Mouse (Mus musculus): ENCODE data around the gene Gm49378. TPM values are rescaled to one million over a fixed set of nuclear protein-coding genes. Genes with fewer than 3 reads are reported as not detected.

Gene Gm49378
- polyA plus RNA-seq, 1 experiment from 2014 or later = 2.4 TPM

DNA sequence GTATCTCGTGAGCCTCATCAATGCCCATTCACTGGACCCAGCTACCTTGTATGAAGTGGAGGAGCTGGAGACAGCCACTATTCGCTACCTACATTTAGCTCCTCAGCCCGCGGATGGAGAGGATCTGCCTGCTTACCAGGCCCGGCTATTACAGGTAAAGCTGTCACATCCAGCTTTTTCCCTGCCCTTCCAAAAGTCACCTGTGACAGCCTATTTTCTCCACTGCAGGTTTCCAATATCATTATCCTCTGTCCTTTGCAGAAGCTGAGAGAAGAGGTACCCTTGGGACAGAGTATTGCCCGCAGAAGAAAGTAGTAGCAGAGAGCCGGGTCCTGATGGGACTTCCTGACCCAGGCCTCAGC lies 34.4 kb downstream of the Gm49378 start, which contains the start of gene Irf9:
Gene Irf9 (plus strand): TSS at position 301 of the 362 bp plus-strand sequence.
- peak within 1 kb of the TSS; percentile 41; the same call in 1 of the 2 replicates for H3K9ac ChIP-seq (ENCODE audit: low read depth, low read length)
- WGBS = 93% methylated on average over 7 of the region's 7 CpGs
- peak within 1 kb of the TSS; percentile 28; the same call in 1 of the 2 replicates for H3K27ac ChIP-seq (ENCODE audit: low read length)
- peak within 1 kb of the TSS; percentile 50 for H3K4me2 ChIP-seq (ENCODE audit: low read length)
- no peak; the same call in 1 of the 2 replicates for ATAC-seq
- H3K27me3 ChIP-seq (ENCODE audit: control insufficient read depth, insufficient read depth, low read depth, low read length) = no peaks in the 10 kb centered on the region
- peak within 1 kb of the TSS; percentile 28 for H3K4me3 ChIP-seq (ENCODE audit: low read depth, low read length)
- H3K36me3 ChIP-seq (ENCODE audit: control insufficient read depth, insufficient read depth, low read length) = peaks cover 51% of the 10 kb centered on the region
- no peaks in the 10 kb centered on the region for H3K9me3 ChIP-seq (replicated peaks; ENCODE audit: control insufficient read depth, low read length, poor library complexity, severe bottlenecking)
- peaks cover 7% of the 10 kb centered on the region; the same call in 1 of the 2 replicates for H3K4me1 ChIP-seq (ENCODE audit: control insufficient read depth, insufficient read depth, low read length)

DNA sequence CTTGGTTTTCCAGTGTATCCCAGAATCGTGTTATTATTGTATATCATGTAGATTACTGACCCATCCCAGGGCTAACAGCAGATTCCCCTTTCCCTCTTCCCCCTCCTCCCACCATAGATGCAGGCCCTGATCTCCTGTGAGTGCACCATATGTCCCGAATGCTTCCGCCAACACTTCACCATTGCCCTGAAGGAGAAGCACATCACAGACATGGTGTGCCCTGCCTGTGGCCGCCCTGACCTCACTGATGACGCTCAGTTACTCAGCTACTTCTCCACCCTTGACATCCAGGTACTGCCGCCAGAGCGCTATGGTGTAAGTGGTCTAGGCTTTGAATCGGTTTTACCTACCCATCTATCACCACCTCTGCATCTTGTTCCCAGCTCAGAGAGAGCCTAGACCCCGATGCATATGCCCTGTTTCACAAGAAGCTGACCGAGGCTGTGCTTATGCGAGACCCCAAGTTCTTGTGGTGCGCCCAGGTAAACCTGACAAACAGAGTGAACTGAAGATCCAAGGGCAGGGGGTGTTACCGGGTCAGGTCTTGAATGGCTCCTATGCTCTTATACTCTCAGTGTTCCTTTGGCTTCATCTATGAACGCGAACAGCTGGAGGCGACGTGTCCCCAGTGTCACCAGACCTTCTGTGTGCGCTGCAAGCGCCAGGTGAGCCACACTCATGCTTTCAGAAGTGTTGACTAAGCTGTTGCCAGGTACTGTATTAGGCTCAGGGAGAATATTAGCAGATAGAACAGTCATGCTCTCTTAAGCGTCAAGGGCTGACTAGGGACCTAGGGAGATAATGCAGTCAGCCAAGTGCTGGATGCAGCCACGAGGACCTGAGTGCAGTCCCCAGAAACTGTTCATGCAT lies 38.9 kb downstream of the Gm49378 start:
- 95% methylated on average over 21 of the region's 21 CpGs for WGBS
- Histone ChIP-seq H3K4me3 (ENCODE audit: low read depth, low read length) (no peak overlapping the region), H3K4me1 (ENCODE audit: control insufficient read depth, insufficient read depth, low read length) (peaks cover 5% of the 10 kb centered on the region), H3K27ac (ENCODE audit: low read length) (no peak overlapping the region), H3K36me3 (ENCODE audit: control insufficient read depth, insufficient read depth, low read length) (peaks cover 59% of the 10 kb centered on the region), H3K27me3 (ENCODE audit: control insufficient read depth, insufficient read depth, low read depth, low read length) (no peaks in the 10 kb centered on the region), H3K4me2 (ENCODE audit: low read length) (no peak overlapping the region), H3K9me3 (replicated peaks; ENCODE audit: control insufficient read depth, low read length, poor library complexity, severe bottlenecking) (no peaks in the 10 kb centered on the region), H3K9ac (ENCODE audit: low read depth, low read length) (no peak overlapping the region)
- no peak for ATAC-seq

DNA sequence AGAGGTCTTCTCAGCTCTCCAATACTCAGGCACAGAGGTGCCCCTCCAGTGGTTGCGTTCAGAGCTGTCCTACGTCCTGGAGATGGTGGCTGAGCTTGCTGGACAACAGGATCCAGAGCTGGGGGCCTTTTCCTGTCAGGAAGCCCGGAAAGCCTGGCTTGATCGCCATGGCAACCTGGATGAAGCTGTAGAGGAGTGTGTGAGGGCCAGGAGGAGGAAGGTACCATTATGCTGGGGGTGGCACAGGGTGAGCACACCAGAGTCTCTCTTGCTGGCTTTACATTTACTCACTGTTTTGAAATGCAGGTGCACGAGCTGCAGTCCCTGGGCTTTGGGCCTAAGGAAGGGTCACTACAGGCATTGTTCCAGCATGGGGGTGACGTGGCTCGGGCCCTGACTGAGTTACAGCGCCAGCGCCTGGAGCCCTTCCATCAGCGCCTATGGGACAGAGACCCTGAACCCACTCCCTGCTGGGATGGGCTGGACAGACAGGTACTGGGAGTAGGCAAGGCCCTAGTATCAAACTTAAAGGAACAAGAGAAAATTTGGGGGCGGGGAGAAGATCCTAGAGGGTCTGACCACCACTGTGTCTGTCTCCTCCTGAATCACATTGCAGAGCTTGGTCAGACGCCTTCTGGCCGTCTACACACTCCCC lies 41.5 kb downstream of the Gm49378 start:
- Histone ChIP-seq H3K27me3 (ENCODE audit: control insufficient read depth, insufficient read depth, low read depth, low read length) (no peaks in the 10 kb centered on the region), H3K9me3 (replicated peaks; ENCODE audit: control insufficient read depth, low read length, poor library complexity, severe bottlenecking) (no peaks in the 10 kb centered on the region), H3K4me1 (ENCODE audit: control insufficient read depth, insufficient read depth, low read length) (peaks cover 20% of the 10 kb centered on the region), H3K4me3 (ENCODE audit: low read depth, low read length) (no peak overlapping the region), H3K36me3 (ENCODE audit: control insufficient read depth, insufficient read depth, low read length) (peaks cover 44% of the 10 kb centered on the region), H3K27ac (ENCODE audit: low read length) (no peak overlapping the region), H3K9ac (ENCODE audit: low read depth, low read length) (no peak overlapping the region), H3K4me2 (ENCODE audit: low read length) (no peak overlapping the region)
- ATAC-seq = no peak
- 69% methylated on average over 13 of the region's 13 CpGs for WGBS

DNA sequence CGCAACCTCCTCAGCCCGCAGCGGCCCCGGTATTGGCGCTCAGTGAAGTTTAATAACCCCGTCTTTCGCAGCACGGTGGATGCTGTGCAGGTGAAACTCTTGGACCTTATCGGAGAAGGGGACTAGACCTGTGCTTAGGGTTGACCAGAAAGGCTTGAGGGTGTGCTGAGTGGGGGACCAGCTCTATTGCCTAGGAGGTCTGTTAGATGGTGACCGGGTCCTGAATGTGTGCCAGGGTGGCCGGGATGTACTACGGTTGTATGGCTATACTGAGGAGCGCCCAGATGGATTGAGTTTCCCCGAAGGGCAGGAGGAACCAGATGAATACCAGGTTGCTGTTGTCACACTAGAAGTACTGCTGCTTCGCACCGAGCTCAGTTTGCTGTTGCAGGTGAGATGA lies 45.5 kb downstream of the Gm49378 start:
- H3K9ac ChIP-seq (ENCODE audit: low read depth, low read length) = peak overlapping the region; percentile 86
- WGBS = 7% methylated on average over 16 of the region's 16 CpGs
- no peak for ATAC-seq
- peak overlapping the region; percentile 91; the same call in 1 of the 2 replicates for H3K27ac ChIP-seq (ENCODE audit: low read length)
- H3K4me3 ChIP-seq (ENCODE audit: low read depth, low read length) = peak overlapping the region; percentile 91
- peaks cover 26% of the 10 kb centered on the region for H3K4me1 ChIP-seq (ENCODE audit: control insufficient read depth, insufficient read depth, low read length)
- H3K9me3 ChIP-seq (replicated peaks; ENCODE audit: control insufficient read depth, low read length, poor library complexity, severe bottlenecking) = no peaks in the 10 kb centered on the region
- peaks cover 21% of the 10 kb centered on the region for H3K36me3 ChIP-seq (ENCODE audit: control insufficient read depth, insufficient read depth, low read length)
- peak overlapping the region; percentile 95 for H3K4me2 ChIP-seq (ENCODE audit: low read length)
- no peaks in the 10 kb centered on the region for H3K27me3 ChIP-seq (ENCODE audit: control insufficient read depth, insufficient read depth, low read depth, low read length)

DNA sequence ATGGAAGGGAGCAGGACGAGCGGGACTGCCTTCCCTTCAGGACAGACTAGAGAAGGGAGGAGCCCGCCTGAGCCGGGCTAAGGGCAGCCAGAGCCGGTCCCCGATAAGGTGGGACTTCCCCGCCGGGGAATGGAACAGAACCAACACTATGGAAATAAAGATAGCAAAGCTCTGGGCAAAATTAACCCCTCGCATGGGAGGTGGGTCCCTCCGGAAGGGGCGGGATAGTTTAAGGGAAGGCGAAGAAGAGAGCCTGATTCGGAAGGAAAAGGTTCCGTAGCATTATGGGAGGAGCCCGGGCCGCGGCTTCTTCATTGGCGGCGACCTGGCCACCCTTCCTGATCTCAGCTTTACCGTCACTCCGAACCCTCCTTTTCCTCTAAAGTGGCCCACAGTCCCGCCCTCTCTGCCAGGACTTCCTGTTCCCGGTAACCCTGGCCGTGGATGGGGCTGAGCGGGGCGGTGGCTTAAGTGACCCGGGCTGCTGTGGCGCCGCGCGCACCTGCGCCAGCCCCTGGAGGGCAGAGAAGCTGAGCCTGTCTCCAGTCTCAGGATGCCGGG lies 46.3 kb downstream of the Gm49378 start, which contains the start of gene Rnf31:
Gene Rnf31 (plus strand): TSS at position 378 of the 561 bp plus-strand sequence.
- Histone ChIP-seq H3K4me3 (ENCODE audit: low read depth, low read length) (peak within 1 kb of the TSS; percentile 91), H3K9me3 (replicated peaks; ENCODE audit: control insufficient read depth, low read length, poor library complexity, severe bottlenecking) (no peaks in the 10 kb centered on the region), H3K4me1 (ENCODE audit: control insufficient read depth, insufficient read depth, low read length) (peaks cover 26% of the 10 kb centered on the region), H3K4me2 (ENCODE audit: low read length) (peak within 1 kb of the TSS; percentile 95), H3K36me3 (ENCODE audit: control insufficient read depth, insufficient read depth, low read length) (peaks cover 18% of the 10 kb centered on the region), H3K27ac (ENCODE audit: low read length) (peak within 1 kb of the TSS; percentile 91), H3K27me3 (ENCODE audit: control insufficient read depth, insufficient read depth, low read depth, low read length) (no peaks in the 10 kb centered on the region), H3K9ac (ENCODE audit: low read depth, low read length) (peak within 1 kb of the TSS; percentile 86)
- WGBS = under 1% methylated on average over 33 of the region's 33 CpGs
- peak; percentile 94 for ATAC-seq

DNA sequence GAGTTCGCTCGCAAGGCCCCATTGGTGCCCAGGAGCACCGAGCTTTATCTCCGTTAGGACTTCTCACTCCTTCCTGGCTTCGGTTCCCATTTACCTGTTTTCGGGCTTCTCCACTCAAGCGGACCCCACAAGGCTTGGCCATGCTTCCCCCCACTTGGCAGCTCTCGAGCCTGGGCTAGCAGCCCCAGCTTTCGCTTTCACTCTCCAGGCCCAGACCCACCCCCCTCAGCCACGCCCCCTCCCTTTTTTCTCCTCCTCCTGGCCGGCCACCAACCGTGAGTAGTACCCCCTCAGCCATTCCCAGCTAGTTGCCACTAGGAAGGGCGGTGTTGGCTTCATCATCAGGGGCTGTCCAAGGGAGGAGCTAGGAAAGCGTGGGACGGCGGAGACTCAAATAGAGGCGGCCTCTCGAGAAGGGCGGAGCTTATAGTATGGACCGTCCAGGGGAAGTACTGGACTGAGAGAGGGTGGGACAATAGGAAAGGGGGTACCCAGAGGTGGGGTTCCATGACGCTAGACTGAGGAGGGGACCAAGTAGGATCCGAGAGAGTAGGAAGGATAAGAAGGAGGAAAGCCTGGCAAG lies 46.9 kb downstream of the Gm49378 start, which contains the start of gene Psme2:
Gene Psme2 (minus strand): TSS at position 366 of the 583 bp plus-strand sequence.
- peak within 1 kb of the TSS; percentile 91 for H3K4me3 ChIP-seq (ENCODE audit: low read depth, low read length)
- peaks cover 26% of the 10 kb centered on the region for H3K4me1 ChIP-seq (ENCODE audit: control insufficient read depth, insufficient read depth, low read length)
- peak within 1 kb of the TSS; percentile 91 for H3K27ac ChIP-seq (ENCODE audit: low read length)
- H3K4me2 ChIP-seq (ENCODE audit: low read length) = peak within 1 kb of the TSS; percentile 95
- H3K36me3 ChIP-seq (ENCODE audit: control insufficient read depth, insufficient read depth, low read length) = peaks cover 13% of the 10 kb centered on the region
- no peaks in the 10 kb centered on the region for H3K27me3 ChIP-seq (ENCODE audit: control insufficient read depth, insufficient read depth, low read depth, low read length)
- H3K9ac ChIP-seq (ENCODE audit: low read depth, low read length) = peak within 1 kb of the TSS; percentile 86
- H3K9me3 ChIP-seq (replicated peaks; ENCODE audit: control insufficient read depth, low read length, poor library complexity, severe bottlenecking) = no peaks in the 10 kb centered on the region
- ATAC-seq = peak; percentile 95
- 0% methylated on average over 22 of the region's 22 CpGs for WGBS

DNA sequence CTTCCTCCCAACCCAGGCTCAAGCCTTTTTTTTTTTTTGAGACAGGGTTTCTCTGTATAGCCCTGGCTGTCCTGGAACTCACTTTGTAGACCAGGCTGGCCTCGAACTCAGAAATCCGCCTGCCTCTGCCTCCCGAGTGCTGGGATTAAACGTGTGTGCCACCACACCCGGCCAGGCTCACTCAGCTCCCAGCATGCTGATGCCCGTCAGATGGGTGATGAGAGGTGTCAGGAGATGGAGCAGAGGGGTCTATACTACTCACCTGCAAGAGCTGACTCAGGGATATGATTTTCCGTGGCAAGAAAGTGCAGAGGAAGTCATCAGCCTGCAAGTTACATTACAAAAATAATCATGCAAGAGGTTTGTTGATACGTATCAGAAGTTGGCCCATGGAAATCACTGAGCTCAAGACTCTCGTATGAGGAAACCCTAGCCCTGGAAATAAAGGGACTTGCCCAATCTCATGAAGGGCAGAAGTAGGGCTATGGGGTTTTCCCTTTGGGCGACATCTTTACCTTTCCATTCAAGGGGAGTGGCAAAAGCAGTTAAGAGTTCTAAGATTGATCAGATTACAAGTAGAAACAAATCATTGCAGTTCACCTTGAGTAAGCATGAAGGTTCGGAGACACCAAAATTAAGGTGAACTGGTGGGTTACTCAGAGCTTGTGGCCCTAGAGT lies 47.8 kb downstream of the Gm49378 start:
- WGBS = 91% methylated on average over 11 of the region's 11 CpGs
- peaks cover 6% of the 10 kb centered on the region; the same call in 1 of the 2 replicates for H3K36me3 ChIP-seq (ENCODE audit: control insufficient read depth, insufficient read depth, low read length)
- peak overlapping the region; percentile 91 for H3K4me3 ChIP-seq (ENCODE audit: low read depth, low read length)
- peak overlapping the region; percentile 91 for H3K27ac ChIP-seq (ENCODE audit: low read length)
- ATAC-seq = no peak
- H3K4me1 ChIP-seq (ENCODE audit: control insufficient read depth, insufficient read depth, low read length) = peaks cover 29% of the 10 kb centered on the region
- peak overlapping the region; percentile 95 for H3K4me2 ChIP-seq (ENCODE audit: low read length)
- H3K9ac ChIP-seq (ENCODE audit: low read depth, low read length) = peak overlapping the region; percentile 86
- H3K27me3 ChIP-seq (ENCODE audit: control insufficient read depth, insufficient read depth, low read depth, low read length) = no peaks in the 10 kb centered on the region
- no peaks in the 10 kb centered on the region for H3K9me3 ChIP-seq (replicated peaks; ENCODE audit: control insufficient read depth, low read length, poor library complexity, severe bottlenecking)

DNA sequence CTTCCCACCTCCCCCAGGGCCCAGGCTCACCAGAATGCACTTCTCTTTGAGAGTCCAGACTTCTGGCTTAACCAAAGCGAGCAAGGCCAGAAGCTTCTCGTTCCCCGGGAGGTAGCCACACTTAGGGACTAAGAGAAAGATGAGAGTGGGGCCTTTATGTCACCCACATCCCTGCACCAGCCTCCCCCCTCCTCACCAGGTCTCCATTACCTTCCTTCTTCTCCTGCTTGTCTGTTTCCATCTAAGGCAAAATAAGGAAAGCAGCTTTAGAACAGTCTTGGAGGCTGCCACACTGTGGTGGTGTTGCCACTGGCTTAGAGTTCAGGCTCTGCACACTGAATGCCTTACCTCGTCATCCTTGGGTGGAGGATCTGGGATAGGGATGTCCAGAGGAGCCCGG lies 48.4 kb downstream of the Gm49378 start:
- Histone ChIP-seq H3K27me3 (ENCODE audit: control insufficient read depth, insufficient read depth, low read depth, low read length) (no peaks in the 10 kb centered on the region), H3K36me3 (ENCODE audit: control insufficient read depth, insufficient read depth, low read length) (peaks cover 6% of the 10 kb centered on the region; the same call in 1 of the 2 replicates), H3K4me2 (ENCODE audit: low read length) (no peak overlapping the region), H3K27ac (ENCODE audit: low read length) (no peak overlapping the region), H3K9ac (ENCODE audit: low read depth, low read length) (no peak overlapping the region), H3K9me3 (replicated peaks; ENCODE audit: control insufficient read depth, low read length, poor library complexity, severe bottlenecking) (no peaks in the 10 kb centered on the region), H3K4me1 (ENCODE audit: control insufficient read depth, insufficient read depth, low read length) (peaks cover 32% of the 10 kb centered on the region), H3K4me3 (ENCODE audit: low read depth, low read length) (no peak overlapping the region)
- ATAC-seq = no peak
- 94% methylated on average over 5 of the region's 5 CpGs for WGBS

All from midbrain, embryonic 16.5 days (tissue).